Mouse (Mus musculus): ENCODE measurements at regions not wholly inside any gene's neighbourhood (a gene's known extent, or its start where the extent isn't known, plus 50 kb on each side); places are given as distances from the start of the nearest gene placed in this dataset.

DNA sequence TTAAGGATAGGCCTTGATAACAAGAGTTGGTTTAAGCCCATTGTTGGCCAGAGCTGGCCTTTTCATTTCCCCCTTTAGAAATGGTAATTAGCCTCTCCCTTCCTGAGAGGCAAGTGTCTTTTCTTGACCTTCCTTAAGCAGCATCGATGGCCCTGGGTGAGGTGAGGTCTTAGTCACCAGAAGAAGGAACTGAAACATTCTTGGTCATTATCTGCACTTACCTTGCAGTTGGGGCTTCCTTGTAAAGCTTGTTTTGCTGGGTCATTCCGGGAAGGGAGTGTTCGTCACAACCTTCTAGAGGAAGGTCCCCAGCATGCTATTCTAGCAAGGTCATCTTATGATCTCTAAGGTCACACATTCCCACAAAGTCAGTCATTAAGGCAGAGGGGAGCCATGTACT, 322.6 kb upstream of the Meis1 start:
- TF ChIP-seq POLR2A (IDR thresholded peaks at IDR 0.05; ENCODE audit: control insufficient read depth, low read depth, low read length) (no peak), CTCF (IDR thresholded peaks at IDR 0.05; ENCODE audit: control insufficient read depth, insufficient read depth, insufficient replicate concordance, low read depth, low read length) (no peak)

All from testis, adult 2 months (tissue).